ENCODE assay signal across 17 mouse cellular contexts in genomic region chr9:103657981-103658380, GRCm38 (mm10).
A peak's percentile ranks its signal among the peaks of the same experiment; 100 is the strongest.
DNase-seq lines count a peak whose midpoint lies in the region; ATAC-seq and TF ChIP-seq lines count a peak whose summit lies in the region.
"Had no signal": no experiment of that assay in that cellular context is flagged by ENCODE, and none has a peak within 500 bp of the region (broad histone marks: within the 10 kb centered on the region; RNA-seq: fewer than 3 reads in every experiment).

No protein-coding gene starts in this region.

- no peak for TF ChIP-seq CTCF in forebrain, postnatal 0 days (IDR thresholded peaks at IDR 0.05; ENCODE audit: low read depth)

- H3K27ac ChIP-seq in heart, embryonic 10.5 days: peak overlapping the region; percentile 79; the same call in 1 of the 2 replicates
- H3K27ac ChIP-seq in heart, embryonic 11.5 days (ENCODE audit: low read depth, low read length): no peak overlapping the region
- 0 out of 2 replicates have a peak overlapping the region, but pooled peaks have one; percentile 57 for H3K27ac ChIP-seq in embryonic facial prominence, embryonic 10.5 days (replicated peaks)
- H3K27ac ChIP-seq in forebrain, postnatal 0 days (ENCODE audit: low read depth, low read length): peak overlapping the region; percentile 64; the same call in 1 of the 2 replicates
- H3K27ac ChIP-seq in midbrain, embryonic 13.5 days: peak overlapping the region; percentile 35; the same call in 1 of the 2 replicates
- H3K27ac ChIP-seq: liver, embryonic 12.5 days; stomach, embryonic 15.5 days had no signal

- H3K4me3 ChIP-seq in heart, embryonic 10.5 days: no peak overlapping the region
- H3K4me3 ChIP-seq in heart, embryonic 11.5 days (ENCODE audit: low read depth, low read length): no peak overlapping the region
- H3K4me3 ChIP-seq in embryonic facial prominence, embryonic 10.5 days: no peak overlapping the region
- no peak overlapping the region for H3K4me3 ChIP-seq in forebrain, postnatal 0 days (ENCODE audit: low read depth, low read length)
- H3K4me3 ChIP-seq in midbrain, embryonic 13.5 days (replicated peaks): no peak overlapping the region
- H3K4me3 ChIP-seq: liver, embryonic 12.5 days; megakaryocyte, embryonic 14.5 days; stomach, embryonic 15.5 days had no signal

- peaks cover 70% of the 10 kb centered on the region for H3K4me1 ChIP-seq in heart, embryonic 10.5 days
- peaks cover 50% of the 10 kb centered on the region for H3K4me1 ChIP-seq in heart, embryonic 11.5 days (ENCODE audit: control insufficient read depth, insufficient read depth, low read length)
- H3K4me1 ChIP-seq in embryonic facial prominence, embryonic 10.5 days: peaks cover 54% of the 10 kb centered on the region
- peaks cover 26% of the 10 kb centered on the region for H3K4me1 ChIP-seq in forebrain, postnatal 0 days (ENCODE audit: insufficient read depth)
- H3K4me1 ChIP-seq in midbrain, embryonic 13.5 days (replicated peaks): peaks cover 46% of the 10 kb centered on the region
- H3K4me1 ChIP-seq: liver, embryonic 12.5 days had no signal

- ATAC-seq in heart, embryonic 11.5 days (replicated peaks; ENCODE audit: insufficient number of reproducible peaks, low FRiP score, low TSS enrichment): no peak
- no peak for ATAC-seq in forebrain, postnatal 0 days
- no peak for ATAC-seq in midbrain, embryonic 13.5 days
- ATAC-seq: activated CD4-positive, CD25-positive, alpha-beta regulatory T cell, adult 4 months; intestine, postnatal 0 days; liver, embryonic 12.5 days had no signal

- H3K27me3 ChIP-seq in heart, embryonic 10.5 days (ENCODE audit: insufficient read depth, poor library complexity, severe bottlenecking): no peaks in the 10 kb centered on the region
- H3K27me3 ChIP-seq in heart, embryonic 11.5 days (ENCODE audit: control insufficient read depth, insufficient read depth, low read length): no peaks in the 10 kb centered on the region
- H3K27me3 ChIP-seq in embryonic facial prominence, embryonic 10.5 days (replicated peaks; ENCODE audit: low read depth, poor library complexity, severe bottlenecking): 0 out of 2 replicates have a peak, but pooled peaks cover 7% of the 10 kb centered on the region
- H3K27me3 ChIP-seq in forebrain, postnatal 0 days (ENCODE audit: insufficient read depth, low read length): no peaks in the 10 kb centered on the region
- H3K27me3 ChIP-seq in midbrain, embryonic 13.5 days: no peaks in the 10 kb centered on the region
- H3K27me3 ChIP-seq: liver, embryonic 12.5 days; stomach, embryonic 15.5 days had no signal

- no peaks in the 10 kb centered on the region for H3K9me3 ChIP-seq in heart, embryonic 10.5 days
- no peaks in the 10 kb centered on the region for H3K9me3 ChIP-seq in heart, embryonic 11.5 days (replicated peaks; ENCODE audit: control insufficient read depth, low read length)
- no peaks in the 10 kb centered on the region for H3K9me3 ChIP-seq in embryonic facial prominence, embryonic 10.5 days
- no peaks in the 10 kb centered on the region for H3K9me3 ChIP-seq in forebrain, postnatal 0 days (ENCODE audit: low read length)
- H3K9me3 ChIP-seq in midbrain, embryonic 13.5 days: no peaks in the 10 kb centered on the region
- H3K9me3 ChIP-seq: liver, embryonic 12.5 days; stomach, embryonic 15.5 days had no signal

- H3K4me2 ChIP-seq in heart, embryonic 11.5 days: no peak overlapping the region
- H3K4me2 ChIP-seq in forebrain, postnatal 0 days (ENCODE audit: low read depth): no peak overlapping the region
- H3K4me2 ChIP-seq in midbrain, embryonic 13.5 days (replicated peaks): no peak overlapping the region
- H3K4me2 ChIP-seq: liver, embryonic 12.5 days; stomach, embryonic 15.5 days had no signal

- no peak for DNase-seq in heart, embryonic 10.5 days (ENCODE audit: low spot score)
- DNase-seq in embryonic facial prominence, embryonic 10.5 days (ENCODE audit: low spot score): no peak
- no peak for DNase-seq in forebrain, postnatal 0 days
- no peak for DNase-seq in left cerebral cortex, adult 18-20 months (ENCODE audit: low spot score in 2 of 2)
- DNase-seq in right cerebral cortex, adult 2 months (ENCODE audit: low spot score in 2 of 2): no peak
- DNase-seq in adipocyte (ENCODE audit: low spot score): no peak
- DNase-seq: cerebellum, adult 9-11 months; layer of hippocampus, adult 9-11 months; spleen, adult 18-20 months; thymus, postnatal 25 days had no signal

- no peak overlapping the region for H3K9ac ChIP-seq in heart, embryonic 11.5 days (ENCODE audit: low read depth, low read length)
- H3K9ac ChIP-seq in forebrain, postnatal 0 days: no peak overlapping the region
- H3K9ac ChIP-seq in midbrain, embryonic 13.5 days (replicated peaks): no peak overlapping the region
- H3K9ac ChIP-seq: liver, embryonic 12.5 days; stomach, embryonic 15.5 days had no signal

- 81% methylated on average over 5 of the region's 5 CpGs for WGBS in heart, embryonic 10.5 days
- WGBS in heart, embryonic 11.5 days (ENCODE audit: insufficient replicate concordance): 80% methylated on average over 5 of the region's 5 CpGs
- 78% methylated on average over 5 of the region's 5 CpGs for WGBS in embryonic facial prominence, embryonic 10.5 days
- WGBS in forebrain, postnatal 0 days: 43% methylated on average over 5 of the region's 5 CpGs
- WGBS in midbrain, embryonic 13.5 days: 69% methylated on average over 5 of the region's 5 CpGs

- H3K36me3 ChIP-seq in heart, embryonic 10.5 days: no peaks in the 10 kb centered on the region
- no peaks in the 10 kb centered on the region for H3K36me3 ChIP-seq in heart, embryonic 11.5 days (ENCODE audit: control insufficient read depth, insufficient read depth, low read length)
- H3K36me3 ChIP-seq in embryonic facial prominence, embryonic 10.5 days (replicated peaks): no peaks in the 10 kb centered on the region
- H3K36me3 ChIP-seq in forebrain, postnatal 0 days (ENCODE audit: insufficient read depth): no peaks in the 10 kb centered on the region
- H3K36me3 ChIP-seq in midbrain, embryonic 13.5 days: no peaks in the 10 kb centered on the region
- H3K36me3 ChIP-seq: liver, embryonic 12.5 days; stomach, embryonic 15.5 days had no signal
